In the genomic region with DNA sequence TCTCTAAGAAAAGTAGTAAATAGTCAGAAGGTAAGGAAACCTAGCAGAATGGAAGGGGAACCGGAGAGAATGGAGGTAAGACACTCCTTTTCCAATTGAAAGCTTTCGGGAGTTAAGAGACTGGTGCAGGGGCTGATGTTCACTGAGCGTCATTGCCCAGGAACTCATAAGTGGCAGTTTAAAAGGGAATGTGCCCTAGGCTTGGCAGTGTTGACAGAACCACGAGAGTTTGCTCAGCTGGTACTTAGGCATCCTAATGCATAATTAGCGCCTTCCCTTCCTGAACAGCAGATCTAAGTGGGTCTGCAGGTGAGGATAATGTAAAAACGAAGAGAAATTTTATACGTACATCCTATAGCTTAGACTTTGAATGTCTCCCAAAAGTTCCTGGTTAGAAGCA, we compare ENCODE assay signal across 20 mouse cellular contexts. TPM values are rescaled to one million over a fixed set of nuclear protein-coding genes. Genes with fewer than 3 reads are reported as not detected.
DNase-seq lines count a peak whose midpoint lies in the region; ATAC-seq lines count a peak whose summit lies in the region.
"Had no signal": no experiment of that assay in that cellular context is flagged by ENCODE, and none has a peak within 500 bp of the region (broad histone marks: within the 10 kb centered on the region; RNA-seq: fewer than 3 reads in every experiment).

No protein-coding gene starts in this region.

- H3K27ac ChIP-seq in heart, embryonic 10.5 days = no peak overlapping the region
- peak overlapping the region; percentile 76 for H3K27ac ChIP-seq in lung, embryonic 16.5 days (ENCODE audit: low read length)
- H3K27ac ChIP-seq: embryonic facial prominence, embryonic 12.5 days; forebrain, embryonic 15.5 days; hindbrain, embryonic 10.5 days; hindbrain, embryonic 14.5 days had no signal

- H3K4me1 ChIP-seq in heart, embryonic 10.5 days = peaks cover 30% of the 10 kb centered on the region; the same call in 1 of the 2 replicates
- H3K4me1 ChIP-seq in lung, embryonic 16.5 days (replicated peaks; ENCODE audit: control insufficient read depth, insufficient read depth, low read length) = peaks cover 35% of the 10 kb centered on the region

- no peak overlapping the region for H3K9ac ChIP-seq in lung, embryonic 16.5 days (ENCODE audit: low read length)
- H3K9ac ChIP-seq: embryonic facial prominence, embryonic 12.5 days; forebrain, embryonic 15.5 days; hindbrain, embryonic 14.5 days had no signal

- peaks cover 5% of the 10 kb centered on the region; the same call in 1 of the 2 replicates for H3K36me3 ChIP-seq in heart, embryonic 10.5 days
- no peaks in the 10 kb centered on the region for H3K36me3 ChIP-seq in lung, embryonic 16.5 days (ENCODE audit: control insufficient read depth, insufficient read depth, low read length)
- H3K36me3 ChIP-seq: embryonic facial prominence, embryonic 12.5 days; forebrain, embryonic 15.5 days had no signal

- H3K9me3 ChIP-seq in heart, embryonic 10.5 days = no peaks in the 10 kb centered on the region
- no peaks in the 10 kb centered on the region for H3K9me3 ChIP-seq in lung, embryonic 16.5 days (ENCODE audit: control insufficient read depth, low read length)
- H3K9me3 ChIP-seq: embryonic facial prominence, embryonic 12.5 days; forebrain, embryonic 15.5 days; G1E; hindbrain, embryonic 10.5 days had no signal

- H3K4me2 ChIP-seq in lung, embryonic 16.5 days (ENCODE audit: low read depth, low read length) = peak overlapping the region; percentile 45
- H3K4me2 ChIP-seq: embryonic facial prominence, embryonic 12.5 days; forebrain, embryonic 15.5 days; hindbrain, embryonic 14.5 days had no signal

- 81% methylated on average over 7 of the region's 7 CpGs for whole genome bisulfite sequencing in heart, embryonic 10.5 days
- WGBS in lung, embryonic 16.5 days = 57% methylated on average over 7 of the region's 7 CpGs

- peak; percentile 41; the same call in 1 of the 2 replicates for ATAC-seq in lung, embryonic 16.5 days (ENCODE audit: low read depth)
- ATAC-seq: CD4-positive, CD25-positive, alpha-beta regulatory T cell, adult 4 months; forebrain, embryonic 15.5 days had no signal

- peak; percentile 34 for DNase-seq in heart, adult 11 months
- no peak for DNase-seq in heart, embryonic 10.5 days (ENCODE audit: low spot score)
- DNase-seq in lung, postnatal 25 days (ENCODE audit: low spot score) = peak; percentile 80
- DNase-seq in urinary bladder, adult 2 months (ENCODE audit: low spot score) = no peak
- DNase-seq in kidney, postnatal 25 days = no peak
- no peak for DNase-seq in thymus, postnatal 10 days (ENCODE audit: low spot score in 2 of 2)
- DNase-seq: adrenal gland, adult 8-10 months; B cell, adult 2 months; cerebellum, adult 11-12 months; cerebellum, adult 9-10 months; cerebellum, postnatal 25 days; gastrocnemius, postnatal 14 days; heart, postnatal 14 days had no signal

- no peak overlapping the region for H3K4me3 ChIP-seq in heart, embryonic 10.5 days
- H3K4me3 ChIP-seq in lung, embryonic 16.5 days (ENCODE audit: low read length) = no peak overlapping the region
- H3K4me3 ChIP-seq: embryonic facial prominence, embryonic 12.5 days; forebrain, embryonic 15.5 days; hindbrain, embryonic 10.5 days had no signal

- H3K27me3 ChIP-seq in heart, embryonic 10.5 days (ENCODE audit: insufficient read depth, poor library complexity, severe bottlenecking) = no peaks in the 10 kb centered on the region
- no peaks in the 10 kb centered on the region for H3K27me3 ChIP-seq in lung, embryonic 16.5 days (ENCODE audit: control insufficient read depth, insufficient read depth, low read depth, low read length)
- H3K27me3 ChIP-seq: embryonic facial prominence, embryonic 12.5 days; forebrain, embryonic 15.5 days had no signal

RNA-seq across cellular contexts. Expression of a gene that starts 4.4 kb away (rescaled TPM):
- 83.2 and 84.9 TPM in 2 replicates for polyA plus RNA-seq in heart, embryonic 10.5 days (2016; fragmentation: Nextera tagmentation; extraction: Ambion mirVana)
- 127 and 135 TPM in 2 replicates for polyA plus RNA-seq in lung, embryonic 16.5 days (2015; fragmentation: Nextera tagmentation; extraction: Ambion mirVana)
- 21.2 and 29.7 TPM in 2 replicates for polyA plus RNA-seq in urinary bladder, adult 2 months (2012; rRNA removed)

Comparison
In these comparisons a context has a peak if more than half of its experiments do, and no peak if none do; other contexts are left out.
1. DNase-seq: peak in heart, adult 11 months (single experiment) and lung, postnatal 25 days (single experiment); none in heart, embryonic 10.5 days (single experiment), urinary bladder, adult 2 months (single experiment), kidney, postnatal 25 days (0 of 2) and thymus, postnatal 10 days (0 of 2).